Mouse (Mus musculus): Measurements from ENCODE around the gene Gfod1.

The Gfod1 gene

DNA sequence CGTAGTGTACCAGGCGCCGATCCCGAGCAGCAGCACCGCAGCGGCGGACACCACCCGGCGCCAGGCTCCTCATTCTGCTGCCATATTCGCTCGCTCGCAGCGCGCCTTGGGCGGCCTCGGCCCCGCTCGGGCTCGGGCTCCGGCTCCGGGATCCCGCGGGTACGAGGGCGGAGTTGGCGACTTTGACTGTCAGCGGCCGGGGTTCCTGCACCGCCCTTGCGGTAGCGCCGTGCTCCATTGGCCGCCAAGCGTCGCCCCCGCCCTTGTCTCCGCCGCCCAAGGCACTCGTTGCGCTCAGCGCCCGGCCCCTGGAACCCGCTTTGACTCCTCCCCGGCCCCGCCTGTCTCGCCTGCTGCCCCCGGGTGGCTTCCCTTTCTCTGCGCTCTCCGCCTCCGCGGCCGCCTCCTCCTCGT lies at the start of gene Gfod1:
Gene Gfod1 (minus strand): TSS at position 155 of the 414 bp plus-strand sequence.
- peak; percentile 97 for DNase-seq (ENCODE audit: low spot score in 2 of 2)

DNA sequence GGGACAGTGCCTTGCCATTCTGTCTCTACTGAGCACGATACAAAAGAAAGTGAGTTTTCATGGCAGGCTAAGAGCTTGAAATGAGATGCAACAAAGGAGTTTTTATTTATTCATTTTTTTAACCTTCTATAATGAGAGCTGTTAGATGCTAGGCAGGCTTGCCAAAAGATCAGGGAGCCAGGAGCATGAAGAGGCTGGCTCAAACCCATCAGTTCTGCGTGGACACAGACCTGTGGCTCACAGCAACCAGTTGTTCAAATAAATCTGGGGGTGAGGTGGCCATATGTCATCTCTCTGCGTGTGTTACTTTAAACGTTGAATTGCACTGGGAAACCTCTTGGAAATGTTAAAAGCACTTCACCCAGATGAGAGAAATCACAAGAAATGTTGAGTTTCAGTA lies 49.4 kb upstream of the Gfod1 start:
- no peak for DNase-seq (ENCODE audit: low spot score in 2 of 2)

GRCm38 (mm10) chr13:43350489-43351169 lies 46.7 kb upstream of the Gfod1 start:
- DNase-seq (ENCODE audit: low spot score in 2 of 2) = no peak

- no peak for DNase-seq (ENCODE audit: low spot score in 2 of 2)
Observed at GRCm38 (mm10) chr13:43349376-43349775, 45.4 kb upstream of the Gfod1 start.

- DNase-seq (ENCODE audit: low spot score in 2 of 2) = no peak
Observed at GRCm38 (mm10) chr13:43346825-43347224, 42.9 kb upstream of the Gfod1 start.

DNA sequence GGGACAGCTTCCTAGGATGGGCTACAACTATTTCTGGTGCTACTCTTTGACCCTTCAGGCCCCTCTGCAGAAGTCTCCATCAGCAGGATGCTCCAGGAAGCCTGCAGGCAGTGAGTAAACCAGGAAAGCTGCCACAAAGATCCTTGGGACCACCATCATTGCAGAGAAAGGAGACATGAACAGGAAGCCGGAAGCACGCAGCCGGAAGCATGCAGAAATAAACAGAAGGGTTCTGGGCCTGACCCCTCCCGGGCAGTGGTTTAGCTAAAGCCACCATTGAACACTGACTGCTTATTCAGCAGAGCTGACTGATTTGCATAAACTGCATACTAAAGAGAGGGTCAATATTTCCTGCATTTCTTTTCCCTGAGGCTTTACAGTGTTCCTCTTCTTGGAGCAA lies 34.7 kb upstream of the Gfod1 start:
- DNase-seq (ENCODE audit: low spot score in 2 of 2) = no peak

GRCm38 (mm10) chr13:43338001-43338400 lies 34.0 kb upstream of the Gfod1 start:
- DNase-seq (ENCODE audit: low spot score in 2 of 2) = peak in 1 of 2 experiments; percentile 16

DNA sequence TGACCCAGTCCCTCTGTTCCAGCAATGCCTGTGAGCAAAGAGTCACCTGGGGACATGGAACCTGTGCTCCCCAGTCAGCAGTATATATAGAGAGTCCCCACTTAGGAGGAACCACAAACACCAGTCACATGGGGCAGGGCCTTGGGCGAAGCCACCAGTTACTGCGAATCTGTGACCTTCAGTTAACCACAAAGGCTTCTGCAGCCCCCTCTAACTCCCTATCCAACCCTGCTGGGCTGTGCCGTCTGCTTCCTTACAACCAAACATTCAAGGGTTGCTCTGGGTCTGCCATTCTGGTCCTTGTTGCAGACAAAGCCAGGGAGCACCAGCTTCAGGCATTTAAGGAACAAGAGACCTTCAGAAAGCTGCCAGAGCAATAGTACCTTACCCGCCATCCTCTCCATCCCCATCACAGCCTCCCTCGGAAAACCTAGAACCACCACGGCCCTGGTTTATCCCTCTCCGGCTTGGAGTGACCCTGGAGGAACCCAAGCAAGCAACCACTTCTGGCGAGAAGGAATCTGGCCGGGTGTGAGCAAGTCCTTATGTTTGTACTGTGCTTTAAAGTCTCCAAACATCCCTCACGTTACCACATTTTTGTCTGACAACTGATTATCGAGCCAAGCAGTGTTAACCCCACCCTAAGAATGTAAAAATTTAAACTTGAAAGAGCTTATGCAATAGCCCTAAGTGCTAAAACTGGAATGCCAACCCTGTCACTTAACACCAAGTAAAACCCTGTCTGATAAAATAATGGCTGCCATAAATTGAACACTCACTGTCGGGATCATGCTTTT lies 32.7 kb upstream of the Gfod1 start:
- DNase-seq (ENCODE audit: low spot score in 2 of 2) = no peak

GRCm38 (mm10) chr13:43332591-43332990 lies 28.6 kb upstream of the Gfod1 start:
- no peak for DNase-seq (ENCODE audit: low spot score in 2 of 2)

- no peak for DNase-seq (ENCODE audit: low spot score in 2 of 2)
Observed at GRCm38 (mm10) chr13:43331721-43332444, 27.9 kb upstream of the Gfod1 start.

GRCm38 (mm10) chr13:43325427-43325826 lies 21.5 kb upstream of the Gfod1 start:
- no peak for DNase-seq (ENCODE audit: low spot score in 2 of 2)

DNA sequence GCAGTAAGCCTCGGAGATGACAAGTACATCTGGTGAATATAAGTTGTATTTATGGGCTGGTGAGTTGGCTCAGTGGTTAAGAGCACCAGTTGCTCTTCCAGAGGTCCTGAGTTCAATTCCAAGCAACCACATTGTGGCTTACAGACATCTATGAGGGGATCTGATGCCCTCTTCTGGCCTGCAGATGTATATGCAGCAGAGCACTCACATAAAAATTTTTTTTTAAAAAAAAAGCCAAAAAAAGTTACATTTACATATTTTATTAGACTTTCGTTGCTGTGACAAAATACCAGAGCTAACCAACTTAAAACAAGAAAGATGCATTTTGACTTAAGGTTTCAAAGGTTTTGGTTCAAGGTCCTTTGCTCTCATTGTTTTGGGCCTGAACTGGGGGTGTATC lies 17.5 kb upstream of the Gfod1 start:
- DNase-seq (ENCODE audit: low spot score in 2 of 2) = no peak

GRCm38 (mm10) chr13:43319396-43319795 lies 15.4 kb upstream of the Gfod1 start:
- DNase-seq (ENCODE audit: low spot score in 2 of 2) = no peak

DNA sequence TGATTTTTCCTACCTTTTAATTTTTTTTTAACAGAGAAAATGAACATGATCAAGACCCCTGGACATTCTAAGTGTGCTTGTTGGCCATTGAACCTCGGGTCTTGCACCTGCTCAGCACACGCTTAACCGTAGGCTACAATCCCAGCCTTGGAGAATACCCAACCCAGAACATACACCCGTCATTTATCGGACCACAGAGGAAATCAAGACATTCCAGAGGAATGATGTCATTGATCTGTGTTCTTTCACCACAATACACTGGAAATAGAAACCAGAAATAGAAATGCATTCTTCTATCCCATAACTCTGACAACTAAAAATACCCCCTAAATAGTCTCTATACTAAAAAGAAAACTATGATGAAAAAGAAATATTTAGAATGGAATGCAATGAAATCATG lies 13.4 kb upstream of the Gfod1 start:
- no peak for DNase-seq (ENCODE audit: low spot score in 2 of 2)

DNA sequence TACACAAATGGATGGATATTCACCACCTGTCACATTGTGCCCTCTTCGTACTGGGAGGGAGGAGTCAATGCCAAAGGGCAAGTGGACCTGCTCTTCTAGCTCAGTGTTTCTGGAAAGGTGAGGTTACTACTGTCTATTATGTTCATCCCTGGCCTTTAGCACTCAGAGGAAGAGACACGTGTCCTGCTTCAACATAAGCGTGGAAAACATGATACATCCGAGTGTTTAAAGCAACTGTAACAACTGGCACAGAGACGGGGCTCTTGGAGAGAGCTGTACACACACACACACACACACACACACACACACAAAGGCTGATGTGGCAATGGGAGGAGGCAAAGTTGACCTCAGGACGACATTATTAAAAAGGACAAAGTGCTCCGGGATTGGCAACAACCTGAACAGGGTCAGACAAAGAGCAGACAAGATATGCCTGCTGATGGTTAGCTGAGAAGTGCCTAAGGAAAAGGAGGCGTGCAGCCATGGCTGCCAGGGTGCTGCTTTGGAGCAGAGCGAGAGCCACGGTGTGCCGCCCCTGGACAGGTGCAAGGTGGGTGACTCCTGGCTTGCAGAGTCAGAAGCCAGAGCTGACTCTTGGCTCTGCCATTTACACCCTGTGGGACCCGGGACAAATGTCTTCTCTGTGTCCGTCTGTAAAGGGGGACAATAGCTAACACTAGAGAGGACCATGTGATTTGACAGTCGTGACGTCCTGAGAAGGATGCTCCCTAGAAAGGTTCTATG lies 1.4 kb upstream of the Gfod1 start:
- no peak for DNase-seq (ENCODE audit: low spot score in 2 of 2)

- DNase-seq (ENCODE audit: low spot score in 2 of 2) = peak in 1 of 2 experiments; percentile 39
Observed at GRCm38 (mm10) chr13:43304700-43305099, 728 bp upstream of the Gfod1 start.

GRCm38 (mm10) chr13:43303161-43303965 lies 609 bp downstream of the Gfod1 start:
- DNase-seq (ENCODE audit: low spot score in 2 of 2) = no peak

DNA sequence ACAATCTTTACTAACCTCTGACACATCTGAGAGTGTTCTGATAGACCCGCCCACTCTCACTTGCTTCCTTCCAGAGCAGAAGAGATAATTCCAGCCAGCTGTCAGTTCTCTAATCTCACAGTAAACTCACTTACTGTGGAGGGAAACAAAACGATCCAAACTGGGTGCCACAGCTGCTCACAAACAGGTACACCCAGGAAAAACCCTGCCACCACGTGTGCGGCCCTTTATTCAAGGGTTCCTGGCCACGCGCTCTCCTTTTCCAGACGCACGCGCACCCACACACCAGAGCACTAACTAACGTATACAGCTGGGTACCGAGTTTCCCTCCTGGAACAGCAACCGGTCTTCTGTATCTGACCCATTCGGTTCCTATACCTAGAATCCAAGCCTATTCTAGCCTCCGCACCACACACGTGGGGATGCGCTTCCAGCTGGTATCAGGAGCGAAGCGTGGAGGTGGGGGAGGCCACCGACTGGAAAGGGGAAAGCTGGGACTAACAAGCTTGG lies 1.3 kb downstream of the Gfod1 start:
- no peak for DNase-seq (ENCODE audit: low spot score in 2 of 2)

DNA sequence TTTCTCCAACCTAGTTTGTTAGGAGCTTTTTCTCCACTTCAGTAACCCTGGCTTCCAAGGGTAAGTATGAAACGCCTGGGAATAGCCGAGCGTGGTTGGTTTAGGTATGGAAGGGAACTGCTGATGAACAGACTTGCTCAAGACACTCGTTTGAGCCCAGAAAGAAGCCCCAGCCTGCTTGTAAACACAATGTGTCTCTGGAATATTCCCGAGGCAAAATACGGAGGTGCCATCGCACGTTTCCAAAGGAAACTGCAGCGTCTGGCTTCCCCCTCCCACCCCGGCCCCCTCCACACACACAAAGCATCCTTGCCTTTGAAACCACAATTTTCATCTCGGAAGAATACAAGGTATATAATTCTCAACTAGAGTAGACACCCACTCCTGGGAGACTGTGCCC lies 1.7 kb downstream of the Gfod1 start:
- no peak for DNase-seq (ENCODE audit: low spot score in 2 of 2)

GRCm38 (mm10) chr13:43300906-43301305 lies 3.1 kb downstream of the Gfod1 start:
- no peak for DNase-seq (ENCODE audit: low spot score in 2 of 2)

DNA sequence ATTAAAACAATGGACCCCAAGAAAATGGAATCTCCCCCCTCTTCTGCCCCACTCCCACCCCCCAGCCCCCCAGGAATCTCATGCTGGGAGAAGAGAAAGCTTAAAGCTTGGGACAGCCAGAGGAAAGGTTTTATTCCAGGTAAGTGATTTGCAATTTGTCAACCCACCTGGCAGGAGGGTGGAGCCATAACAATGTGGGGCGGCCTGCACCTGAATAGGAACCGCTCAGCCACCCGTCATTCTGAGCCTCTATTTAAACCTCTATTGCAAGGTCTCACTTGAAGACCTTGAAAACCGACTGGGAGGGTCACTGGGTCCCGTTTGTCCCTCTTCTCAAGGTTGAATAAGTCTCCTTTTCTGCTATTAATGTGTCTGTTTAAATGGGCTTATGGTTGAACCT lies 3.6 kb downstream of the Gfod1 start:
- no peak for DNase-seq (ENCODE audit: low spot score in 2 of 2)
